Mouse (Mus musculus): Measurements from ENCODE around the gene Lrrc58. TPM values are rescaled to one million over a fixed set of nuclear protein-coding genes. Genes with fewer than 3 reads are reported as not detected.

The Lrrc58 gene
- polyA plus RNA-seq, 1 experiment from 2014 or later = 41.6 TPM

DNA sequence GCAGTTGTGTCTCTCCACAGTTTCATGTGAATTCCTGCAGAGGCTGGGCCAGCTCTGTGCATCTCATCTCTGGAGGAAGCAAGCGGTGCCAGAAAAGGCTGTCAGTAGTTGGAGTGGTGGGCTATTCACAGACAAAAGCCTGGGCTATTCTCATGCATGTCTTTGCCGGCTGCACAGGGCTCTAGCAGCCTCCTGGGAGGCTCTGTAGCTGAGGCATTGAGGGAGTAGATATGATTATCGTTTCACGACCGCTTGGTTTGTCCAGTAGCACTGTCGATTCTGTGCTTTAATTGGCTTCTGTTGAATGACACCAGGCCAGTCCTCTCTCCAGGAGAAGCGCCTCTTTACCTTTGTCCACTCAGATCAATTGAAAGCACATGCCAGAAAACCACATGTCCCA, 57.9 kb downstream of the Lrrc58 start:
- H3K27me3 ChIP-seq (ENCODE audit: control insufficient read depth, insufficient read depth, low read length) = no peaks in the 10 kb centered on the region
- H3K9ac ChIP-seq (ENCODE audit: low read depth, low read length) = no peak overlapping the region
- no peak overlapping the region for H3K4me2 ChIP-seq
- H3K4me3 ChIP-seq (ENCODE audit: low read depth, low read length) = no peak overlapping the region
- H3K36me3 ChIP-seq (ENCODE audit: control insufficient read depth, insufficient read depth, low read length) = no peaks in the 10 kb centered on the region
- 31% methylated on average over 7 of the region's 7 CpGs for WGBS (ENCODE audit: insufficient replicate concordance)
- H3K4me1 ChIP-seq (ENCODE audit: control insufficient read depth, insufficient read depth, low read length) = 0 out of 2 replicates have a peak, but pooled peaks cover 3% of the 10 kb centered on the region
- H3K9me3 ChIP-seq (replicated peaks; ENCODE audit: control insufficient read depth, low read length) = no peaks in the 10 kb centered on the region
- ATAC-seq (replicated peaks; ENCODE audit: insufficient number of reproducible peaks, low FRiP score, low TSS enrichment) = no peak
- no peak overlapping the region for H3K27ac ChIP-seq (ENCODE audit: low read depth, low read length)

- H3K36me3 ChIP-seq (ENCODE audit: control insufficient read depth, insufficient read depth, low read length) = no peaks in the 10 kb centered on the region
- H3K4me2 ChIP-seq = no peak overlapping the region
- no peaks in the 10 kb centered on the region for H3K27me3 ChIP-seq (ENCODE audit: control insufficient read depth, insufficient read depth, low read length)
- 52% methylated on average over 4 of the region's 4 CpGs for WGBS (ENCODE audit: insufficient replicate concordance)
- ATAC-seq (replicated peaks; ENCODE audit: insufficient number of reproducible peaks, low FRiP score, low TSS enrichment) = no peak
- no peak overlapping the region for H3K9ac ChIP-seq (ENCODE audit: low read depth, low read length)
- H3K27ac ChIP-seq (ENCODE audit: low read depth, low read length) = no peak overlapping the region
- no peak overlapping the region for H3K4me3 ChIP-seq (ENCODE audit: low read depth, low read length)
- H3K4me1 ChIP-seq (ENCODE audit: control insufficient read depth, insufficient read depth, low read length) = 0 out of 2 replicates have a peak, but pooled peaks cover 3% of the 10 kb centered on the region
- no peaks in the 10 kb centered on the region; the same call in 1 of the 2 replicates for H3K9me3 ChIP-seq (replicated peaks; ENCODE audit: control insufficient read depth, low read length)
Measured at GRCm38 (mm10) chr16:37927117-37927516, 58.9 kb downstream of the Lrrc58 start.

DNA sequence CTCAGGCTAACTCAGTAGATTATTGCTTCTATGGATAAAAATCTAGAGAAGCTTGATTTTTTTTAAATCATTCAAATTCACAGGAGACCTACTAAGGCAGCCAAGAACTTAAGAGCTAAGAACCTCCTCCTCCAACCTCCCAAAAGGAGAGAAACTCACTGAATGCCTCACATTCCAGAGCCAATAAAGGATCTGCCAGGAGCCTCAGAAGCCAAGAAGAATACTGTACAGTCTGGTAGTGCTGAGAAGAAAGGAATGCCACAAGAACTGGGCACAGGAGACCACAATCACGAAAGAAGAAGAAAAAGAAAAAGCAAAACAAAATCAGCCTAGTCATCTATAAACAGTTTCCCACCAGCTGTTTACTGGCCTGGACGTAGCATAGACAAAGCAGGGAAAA, 60.8 kb downstream of the Lrrc58 start:
- Histone ChIP-seq H3K27me3 (ENCODE audit: control insufficient read depth, insufficient read depth, low read length) (no peaks in the 10 kb centered on the region), H3K4me1 (ENCODE audit: control insufficient read depth, insufficient read depth, low read length) (0 out of 2 replicates have a peak, but pooled peaks cover 3% of the 10 kb centered on the region), H3K4me3 (ENCODE audit: low read depth, low read length) (no peak overlapping the region), H3K4me2 (no peak overlapping the region), H3K36me3 (ENCODE audit: control insufficient read depth, insufficient read depth, low read length) (no peaks in the 10 kb centered on the region), H3K9ac (ENCODE audit: low read depth, low read length) (no peak overlapping the region), H3K27ac (ENCODE audit: low read depth, low read length) (no peak overlapping the region), H3K9me3 (replicated peaks; ENCODE audit: control insufficient read depth, low read length) (no peaks in the 10 kb centered on the region; the same call in 1 of the 2 replicates)
- WGBS (ENCODE audit: insufficient replicate concordance) = 68% methylated on average over 2 of the region's 2 CpGs
- no peak for ATAC-seq (replicated peaks; ENCODE audit: insufficient number of reproducible peaks, low FRiP score, low TSS enrichment)

- Histone ChIP-seq H3K27ac (ENCODE audit: low read depth, low read length) (no peak overlapping the region), H3K4me3 (ENCODE audit: low read depth, low read length) (no peak overlapping the region), H3K27me3 (ENCODE audit: control insufficient read depth, insufficient read depth, low read length) (no peaks in the 10 kb centered on the region), H3K4me2 (no peak overlapping the region), H3K36me3 (ENCODE audit: control insufficient read depth, insufficient read depth, low read length) (no peaks in the 10 kb centered on the region), H3K4me1 (ENCODE audit: control insufficient read depth, insufficient read depth, low read length) (0 out of 2 replicates have a peak, but pooled peaks cover 3% of the 10 kb centered on the region), H3K9ac (ENCODE audit: low read depth, low read length) (no peak overlapping the region), H3K9me3 (replicated peaks; ENCODE audit: control insufficient read depth, low read length) (no peaks in the 10 kb centered on the region; the same call in 1 of the 2 replicates)
- WGBS (ENCODE audit: insufficient replicate concordance) = 92% methylated on average over 2 of the region's 2 CpGs
- ATAC-seq (replicated peaks; ENCODE audit: insufficient number of reproducible peaks, low FRiP score, low TSS enrichment) = no peak
Measured at GRCm38 (mm10) chr16:37929626-37930025, 61.4 kb downstream of the Lrrc58 start.

DNA sequence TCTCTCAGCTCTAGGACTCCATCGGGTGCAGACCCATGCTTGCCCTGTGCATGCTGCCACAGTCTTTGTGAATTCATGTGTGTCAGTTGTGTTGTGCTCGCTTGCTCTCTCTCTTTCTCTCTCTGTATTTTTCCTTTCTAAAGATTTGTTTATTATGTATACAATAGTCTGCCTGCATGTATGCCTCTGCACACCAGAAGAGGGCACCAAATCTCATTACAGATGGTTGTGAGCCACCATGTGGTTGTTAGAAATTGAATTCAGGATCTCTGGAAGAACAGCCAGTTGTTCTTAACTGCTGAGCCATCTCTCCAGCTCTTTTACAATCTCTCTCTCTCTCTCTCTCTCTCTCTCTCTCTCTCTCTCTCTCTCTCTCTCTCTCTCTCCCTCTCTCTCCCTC, 66.7 kb downstream of the Lrrc58 start:
- no peak overlapping the region for H3K4me3 ChIP-seq (ENCODE audit: low read depth, low read length)
- H3K36me3 ChIP-seq (ENCODE audit: control insufficient read depth, insufficient read depth, low read length) = no peaks in the 10 kb centered on the region
- ATAC-seq (replicated peaks; ENCODE audit: insufficient number of reproducible peaks, low FRiP score, low TSS enrichment) = no peak
- no peaks in the 10 kb centered on the region; the same call in 1 of the 2 replicates for H3K9me3 ChIP-seq (replicated peaks; ENCODE audit: control insufficient read depth, low read length)
- H3K27ac ChIP-seq (ENCODE audit: low read depth, low read length) = no peak overlapping the region
- no peaks in the 10 kb centered on the region for H3K4me1 ChIP-seq (ENCODE audit: control insufficient read depth, insufficient read depth, low read length)
- WGBS (ENCODE audit: insufficient replicate concordance) = 73% methylated on average over 2 of the region's 2 CpGs
- H3K27me3 ChIP-seq (ENCODE audit: control insufficient read depth, insufficient read depth, low read length) = no peaks in the 10 kb centered on the region
- no peak overlapping the region for H3K9ac ChIP-seq (ENCODE audit: low read depth, low read length)
- H3K4me2 ChIP-seq = no peak overlapping the region

DNA sequence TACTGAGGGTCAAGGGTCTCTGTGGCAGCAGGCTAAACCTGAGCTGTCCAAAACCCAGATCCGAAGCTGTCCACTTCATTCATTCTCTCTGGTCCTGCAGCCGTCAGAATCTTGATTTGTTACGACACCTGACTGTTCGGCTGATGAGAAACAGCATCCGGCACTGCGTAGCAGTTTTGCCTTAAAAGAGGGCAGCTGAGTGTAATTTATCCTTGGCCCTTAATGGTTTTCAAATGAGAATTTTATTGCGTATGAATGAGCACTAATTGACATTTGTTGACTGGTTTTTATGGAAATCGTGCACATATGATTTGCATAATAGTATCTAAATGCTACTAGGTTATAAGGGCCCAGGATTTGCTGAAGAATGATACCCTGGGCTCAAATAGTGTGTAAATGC, 69.1 kb downstream of the Lrrc58 start:
- Histone ChIP-seq H3K4me1 (ENCODE audit: control insufficient read depth, insufficient read depth, low read length) (no peaks in the 10 kb centered on the region), H3K4me2 (no peak overlapping the region), H3K36me3 (ENCODE audit: control insufficient read depth, insufficient read depth, low read length) (no peaks in the 10 kb centered on the region), H3K27me3 (ENCODE audit: control insufficient read depth, insufficient read depth, low read length) (no peaks in the 10 kb centered on the region), H3K9ac (ENCODE audit: low read depth, low read length) (no peak overlapping the region), H3K27ac (ENCODE audit: low read depth, low read length) (no peak overlapping the region), H3K4me3 (ENCODE audit: low read depth, low read length) (no peak overlapping the region), H3K9me3 (replicated peaks; ENCODE audit: control insufficient read depth, low read length) (no peaks in the 10 kb centered on the region)
- ATAC-seq (replicated peaks; ENCODE audit: insufficient number of reproducible peaks, low FRiP score, low TSS enrichment) = no peak
- 77% methylated on average over 8 of the region's 8 CpGs for WGBS (ENCODE audit: insufficient replicate concordance)

Other genes with a start within 250 kb of the Lrrc58 start
- gene Ndufb4, start 213.9 kb upstream of the Lrrc58 start, polyA plus RNA-seq (2014; fragmentation: Nextera tagmentation; extraction: Ambion mirVana) = 84.7 and 88.8 TPM in 2 replicates
- 500 and 503 TPM in 2 replicates for gene Fstl1, start 91.5 kb upstream of the Lrrc58 start, polyA plus RNA-seq (2014; fragmentation: Nextera tagmentation; extraction: Ambion mirVana)
- gene Gm36028, start 7.2 kb upstream of the Lrrc58 start, polyA plus RNA-seq (2014; fragmentation: Nextera tagmentation; extraction: Ambion mirVana) = 1.00 and 1.0 TPM in 2 replicates
- gene Gpr156, start 48.1 kb downstream of the Lrrc58 start, polyA plus RNA-seq (2014; fragmentation: Nextera tagmentation; extraction: Ambion mirVana) = 0.66 and 0.87 TPM in 2 replicates
- 41.2 and 57.5 TPM in 2 replicates for gene Gsk3b, start 220.6 kb downstream of the Lrrc58 start, polyA plus RNA-seq (2014; fragmentation: Nextera tagmentation; extraction: Ambion mirVana)

Data from heart, embryonic 11.5 days (tissue).